Mouse (Mus musculus) spleen, postnatal 10 days (tissue): ENCODE data around the gene Capn1.
"Not testable (repeated sequence)": the region's sequence is repeated elsewhere in the genome, so short reads cannot be mapped to it uniquely, and the experiment has no call there.

Source experiments
- DNase-seq, 2 experiments: peaks; one replicate each; pipeline ENCODE4 v3.0.0; 2021 to 2022; ENCODE audit warnings: low spot score in 2 of 2

The Capn1 gene

GRCm38 (mm10) chr19:6015511-6016315 lies at the start of gene Capn1:
Gene Capn1 (minus strand): TSS chr19:6015897.
- DNase-seq: peak; percentile 83

GRCm38 (mm10) chr19:6063081-6063480 lies 47.4 kb upstream of the Capn1 start:
- no peak for DNase-seq

DNA sequence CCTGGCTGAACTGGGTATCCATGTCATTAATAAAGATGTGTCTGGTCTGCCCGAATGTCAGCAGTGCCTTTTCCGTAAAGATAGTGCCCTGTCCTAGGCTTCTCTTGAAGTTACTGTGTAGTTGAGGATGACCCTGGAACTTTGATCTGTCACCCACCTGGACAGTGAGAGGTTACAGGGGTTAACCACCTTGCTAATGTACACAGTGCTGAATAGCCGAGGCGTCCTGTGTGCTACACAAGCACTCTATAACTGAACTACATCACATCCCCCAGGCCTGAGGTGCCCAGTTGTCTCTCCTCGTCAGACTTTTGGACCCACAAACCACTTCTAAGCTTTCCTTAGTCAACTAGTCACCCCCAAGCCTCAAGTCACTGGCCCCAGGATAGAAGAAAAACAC lies 46.7 kb upstream of the Capn1 start:
- DNase-seq: no peak

GRCm38 (mm10) chr19:6061641-6062302 lies 46.1 kb upstream of the Capn1 start:
- peak; percentile 51 to 71 for DNase-seq

- DNase-seq: peak; percentile 84 to 94
Measured at GRCm38 (mm10) chr19:6061021-6061533, 45.4 kb upstream of the Capn1 start, which contains the start of gene Znhit2. Gene Znhit2 (plus strand): TSS chr19:6061192.

GRCm38 (mm10) chr19:6058966-6059365 lies 43.3 kb upstream of the Capn1 start:
- DNase-seq: no peak

DNA sequence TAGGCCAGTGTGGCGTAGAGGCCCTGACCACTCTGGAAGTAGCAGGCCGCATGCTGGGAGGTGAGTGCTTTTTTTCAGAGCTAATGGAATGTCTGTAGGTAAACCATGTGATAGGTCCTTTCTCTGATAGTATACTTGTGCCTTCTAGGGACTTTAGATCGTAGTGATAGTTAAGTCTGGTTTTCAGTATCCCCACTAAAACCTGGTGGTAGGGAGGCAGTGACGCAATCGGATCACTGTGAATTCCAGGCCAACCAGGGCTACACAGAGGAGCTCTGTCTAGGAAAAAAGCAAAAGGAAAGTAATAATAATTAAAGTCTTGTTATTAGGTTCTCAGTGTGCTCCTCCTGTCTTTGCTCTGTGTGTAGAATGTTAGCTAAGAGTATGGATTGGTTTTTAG lies 42.8 kb upstream of the Capn1 start:
- no peak for DNase-seq

GRCm38 (mm10) chr19:6057313-6058096 lies 41.8 kb upstream of the Capn1 start, which contains the start of the genes Mrpl49 and Fau:
Gene Mrpl49 (minus strand): TSS chr19:6057785.
Gene Fau (plus strand): TSS chr19:6057844.
- DNase-seq: peak; percentile 98 to 100

DNA sequence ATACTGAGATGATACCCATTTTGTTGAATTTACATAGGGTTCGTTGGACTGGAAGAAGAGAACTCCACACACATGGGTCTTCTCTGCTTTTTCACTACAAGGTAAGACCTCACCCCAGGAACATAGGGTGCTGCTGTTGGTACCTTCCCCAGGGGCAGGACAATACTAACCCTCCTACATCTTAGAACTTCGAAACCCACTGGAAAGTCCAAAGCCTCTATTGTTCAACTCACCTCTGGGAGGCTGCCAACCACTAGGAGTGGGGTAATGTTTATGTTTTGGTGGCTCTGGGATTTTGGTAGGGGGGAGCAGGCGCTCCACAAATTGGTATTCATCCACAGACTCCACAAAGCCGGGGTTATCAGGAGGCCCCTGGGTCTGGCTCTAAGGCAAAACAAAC lies 41.0 kb upstream of the Capn1 start:
- DNase-seq: no peak

DNA sequence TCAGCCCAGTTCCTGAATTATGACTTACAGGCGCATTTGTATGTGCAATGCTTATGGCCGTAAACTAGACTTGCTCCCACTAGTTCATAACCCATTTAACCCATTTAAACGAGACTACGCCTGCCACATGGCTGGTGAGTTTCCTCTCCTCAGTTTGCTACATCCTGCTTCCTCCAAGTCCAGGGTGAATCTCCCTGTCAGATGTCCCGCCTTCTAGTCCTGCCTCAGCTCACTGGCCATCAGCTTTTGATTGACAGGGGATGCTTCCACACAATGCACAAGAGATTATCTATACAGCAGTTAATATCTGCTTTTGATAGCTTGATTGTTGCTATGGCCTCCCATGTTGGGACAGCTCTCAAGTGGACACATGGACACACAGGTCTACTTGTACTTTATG lies 38.6 kb upstream of the Capn1 start:
- no peak for DNase-seq

- no peak for DNase-seq
Measured at GRCm38 (mm10) chr19:6052516-6052915, 36.8 kb upstream of the Capn1 start.

DNA sequence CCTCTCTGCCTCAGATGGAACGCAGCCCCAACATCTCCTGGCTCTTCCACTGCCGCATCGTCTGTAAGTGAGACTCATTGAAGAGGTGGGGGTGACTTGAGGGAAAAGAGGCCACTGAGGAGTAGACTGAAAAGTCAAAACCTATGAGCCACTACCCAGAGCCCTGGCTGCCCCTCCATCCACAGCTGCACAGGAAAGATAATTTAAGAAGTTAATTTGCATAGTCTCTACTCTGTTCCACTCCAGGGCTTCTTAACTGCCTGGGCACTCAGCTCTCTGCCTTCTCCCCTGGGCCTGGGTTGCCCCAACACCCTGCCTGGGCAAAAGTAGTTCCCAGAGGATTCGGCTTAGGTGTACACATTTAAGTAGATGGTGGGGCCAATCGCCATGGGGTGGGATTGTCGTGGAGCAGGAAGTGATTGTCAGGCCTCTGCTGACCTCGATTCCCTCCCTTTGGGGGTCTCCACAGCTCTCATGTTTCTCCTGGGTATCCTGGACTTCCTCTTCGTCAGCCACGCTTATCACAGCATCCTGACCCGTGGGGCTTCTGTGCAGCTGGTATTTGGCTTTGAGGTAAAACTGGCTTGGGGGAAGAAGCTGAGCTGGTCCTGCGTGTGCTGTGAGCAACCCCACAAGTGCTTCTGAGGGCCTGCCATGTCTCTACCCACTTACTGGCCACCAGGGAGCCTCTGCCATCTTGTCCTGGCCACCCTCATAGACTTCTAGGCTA lies 33.1 kb upstream of the Capn1 start:
- DNase-seq: peak in 1 of 2 experiments; percentile 55

DNA sequence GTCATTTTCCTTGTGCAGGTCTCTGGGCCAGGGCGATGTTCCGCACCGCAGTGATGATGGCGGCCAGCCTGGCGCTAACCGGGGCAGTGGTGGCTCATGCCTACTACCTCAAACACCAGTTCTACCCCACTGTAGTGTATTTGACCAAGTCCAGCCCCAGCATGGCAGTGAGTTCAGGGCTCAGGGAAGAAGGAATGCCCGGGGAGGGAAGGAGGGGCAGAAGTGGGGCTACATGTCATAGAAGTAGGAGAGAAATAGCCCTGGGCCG lies 32.1 kb upstream of the Capn1 start:
- no peak for DNase-seq

GRCm38 (mm10) chr19:6047154-6047898 lies 31.6 kb upstream of the Capn1 start:
- no peak for DNase-seq

GRCm38 (mm10) chr19:6046294-6047153 lies 30.8 kb upstream of the Capn1 start, which contains the start of gene Syvn1:
Gene Syvn1 (plus strand): TSS chr19:6046576.
- peak; percentile 89 to 93 for DNase-seq

GRCm38 (mm10) chr19:6045366-6046293 lies 29.9 kb upstream of the Capn1 start:
- DNase-seq: no peak

GRCm38 (mm10) chr19:6044102-6044501 lies 28.4 kb upstream of the Capn1 start:
- DNase-seq: not testable (repeated sequence)

GRCm38 (mm10) chr19:6042293-6042692 lies 26.6 kb upstream of the Capn1 start:
- no peak for DNase-seq

- no peak for DNase-seq
Measured at GRCm38 (mm10) chr19:6040002-6040401, 24.3 kb upstream of the Capn1 start.
